Comparison of ENCODE assay signal across 25 mouse cellular contexts in the genomic region with DNA sequence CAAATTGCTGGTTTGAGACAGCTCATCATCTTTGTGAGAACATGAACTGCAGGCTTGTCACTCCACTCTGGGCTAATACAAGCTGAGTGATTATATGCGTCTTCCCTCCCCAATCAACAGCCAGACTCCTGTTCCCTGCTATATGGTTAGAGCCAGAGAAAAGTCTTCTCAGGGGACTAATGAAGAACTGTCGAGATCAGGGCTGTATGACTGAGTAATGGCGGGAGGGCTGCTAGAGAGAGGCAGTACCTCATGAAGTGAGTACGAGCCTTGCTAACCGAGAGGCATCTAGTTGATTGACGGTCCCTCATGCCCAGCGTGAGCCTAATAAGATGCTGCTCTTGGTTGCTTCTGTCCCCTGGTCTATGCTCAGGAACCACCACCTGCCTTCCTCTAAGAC. TPM values are rescaled to one million over a fixed set of nuclear protein-coding genes. Genes with fewer than 3 reads are reported as not detected.
DNase-seq lines count a peak whose midpoint lies in the region; ATAC-seq and TF ChIP-seq lines count a peak whose summit lies in the region.
"Had no signal": no experiment of that assay in that cellular context is flagged by ENCODE, and none has a peak within 500 bp of the region (broad histone marks: within the 10 kb centered on the region; RNA-seq: fewer than 3 reads in every experiment).

No protein-coding gene starts in this region.

- peaks cover 5% of the 10 kb centered on the region; the same call in 1 of the 2 replicates for H3K4me1 ChIP-seq in forebrain, embryonic 14.5 days (ENCODE audit: control insufficient read depth, insufficient read depth, low read length)
- H3K4me1 ChIP-seq in forebrain, embryonic 12.5 days: no peaks in the 10 kb centered on the region
- no peaks in the 10 kb centered on the region for H3K4me1 ChIP-seq in hindbrain, embryonic 14.5 days (replicated peaks; ENCODE audit: control insufficient read depth, insufficient read depth, low read length)
- no peaks in the 10 kb centered on the region for H3K4me1 ChIP-seq in hindbrain, embryonic 10.5 days (replicated peaks)
- no peaks in the 10 kb centered on the region for H3K4me1 ChIP-seq in forebrain, postnatal 0 days (ENCODE audit: insufficient read depth)
- H3K4me1 ChIP-seq: embryonic facial prominence, embryonic 13.5 days had no signal

- 70% methylated on average over 7 of the region's 7 CpGs for WGBS in forebrain, embryonic 14.5 days
- 70% methylated on average over 7 of the region's 7 CpGs for WGBS in forebrain, embryonic 12.5 days
- WGBS in hindbrain, embryonic 14.5 days: 45% methylated on average over 7 of the region's 7 CpGs
- 68% methylated on average over 7 of the region's 7 CpGs for WGBS in hindbrain, embryonic 10.5 days
- WGBS in forebrain, postnatal 0 days: 55% methylated on average over 7 of the region's 7 CpGs

- TF ChIP-seq CTCF in forebrain, postnatal 0 days (IDR thresholded peaks at IDR 0.05; ENCODE audit: low read depth): no peak

- H3K9me3 ChIP-seq in forebrain, embryonic 14.5 days (replicated peaks; ENCODE audit: control insufficient read depth, low read length): no peaks in the 10 kb centered on the region
- no peaks in the 10 kb centered on the region for H3K9me3 ChIP-seq in forebrain, embryonic 12.5 days
- H3K9me3 ChIP-seq in hindbrain, embryonic 14.5 days (ENCODE audit: control insufficient read depth, low read length): no peaks in the 10 kb centered on the region
- no peaks in the 10 kb centered on the region for H3K9me3 ChIP-seq in hindbrain, embryonic 10.5 days
- H3K9me3 ChIP-seq in forebrain, postnatal 0 days (ENCODE audit: low read length): no peaks in the 10 kb centered on the region
- H3K9me3 ChIP-seq: embryonic facial prominence, embryonic 13.5 days; heart, embryonic 10.5 days had no signal

- H3K27me3 ChIP-seq in forebrain, embryonic 14.5 days (replicated peaks; ENCODE audit: control insufficient read depth, insufficient read depth, low read length): no peaks in the 10 kb centered on the region
- H3K27me3 ChIP-seq in forebrain, embryonic 12.5 days: no peaks in the 10 kb centered on the region
- H3K27me3 ChIP-seq in hindbrain, embryonic 14.5 days (ENCODE audit: control insufficient read depth, insufficient read depth, low read length): no peaks in the 10 kb centered on the region
- no peaks in the 10 kb centered on the region for H3K27me3 ChIP-seq in hindbrain, embryonic 10.5 days (ENCODE audit: insufficient read depth, poor library complexity, severe bottlenecking)
- H3K27me3 ChIP-seq in forebrain, postnatal 0 days (ENCODE audit: insufficient read depth, low read length): no peaks in the 10 kb centered on the region
- H3K27me3 ChIP-seq: embryonic facial prominence, embryonic 13.5 days had no signal

- H3K27ac ChIP-seq in forebrain, embryonic 14.5 days (ENCODE audit: low read depth, low read length): no peak overlapping the region
- H3K27ac ChIP-seq in forebrain, embryonic 12.5 days: no peak overlapping the region
- no peak overlapping the region for H3K27ac ChIP-seq in hindbrain, embryonic 14.5 days
- H3K27ac ChIP-seq in hindbrain, embryonic 10.5 days: no peak overlapping the region
- H3K27ac ChIP-seq in forebrain, postnatal 0 days (ENCODE audit: low read depth, low read length): 0 out of 2 replicates have a peak overlapping the region, but pooled peaks have one; percentile 50
- H3K27ac ChIP-seq: embryonic facial prominence, embryonic 13.5 days; heart, embryonic 10.5 days had no signal

- ATAC-seq in forebrain, embryonic 14.5 days: peak; percentile 32; the same call in 1 of the 2 replicates
- ATAC-seq in forebrain, embryonic 12.5 days (ENCODE audit: low FRiP score): no peak; the same call in 1 of the 2 replicates
- ATAC-seq in hindbrain, embryonic 14.5 days (ENCODE audit: low FRiP score): peak; percentile 27; the same call in 1 of the 2 replicates
- peak; percentile 93 for ATAC-seq in forebrain, postnatal 0 days

- H3K36me3 ChIP-seq in forebrain, embryonic 14.5 days (ENCODE audit: control insufficient read depth, insufficient read depth, low read length): no peaks in the 10 kb centered on the region
- H3K36me3 ChIP-seq in forebrain, embryonic 12.5 days (replicated peaks): no peaks in the 10 kb centered on the region
- H3K36me3 ChIP-seq in hindbrain, embryonic 14.5 days (replicated peaks; ENCODE audit: control insufficient read depth, insufficient read depth): no peaks in the 10 kb centered on the region
- no peaks in the 10 kb centered on the region for H3K36me3 ChIP-seq in hindbrain, embryonic 10.5 days
- H3K36me3 ChIP-seq in forebrain, postnatal 0 days (ENCODE audit: insufficient read depth): no peaks in the 10 kb centered on the region
- H3K36me3 ChIP-seq: embryonic facial prominence, embryonic 13.5 days; heart, embryonic 10.5 days had no signal

- H3K4me3 ChIP-seq in forebrain, embryonic 14.5 days (ENCODE audit: low read depth, low read length): no peak overlapping the region
- no peak overlapping the region for H3K4me3 ChIP-seq in forebrain, embryonic 12.5 days (replicated peaks)
- no peak overlapping the region for H3K4me3 ChIP-seq in hindbrain, embryonic 14.5 days (replicated peaks; ENCODE audit: low read length)
- H3K4me3 ChIP-seq in hindbrain, embryonic 10.5 days: no peak overlapping the region
- no peak overlapping the region for H3K4me3 ChIP-seq in forebrain, postnatal 0 days (ENCODE audit: low read depth, low read length)
- H3K4me3 ChIP-seq: embryonic facial prominence, embryonic 13.5 days; heart, embryonic 10.5 days had no signal

- DNase-seq in forebrain, embryonic 14.5 days (ENCODE audit: low spot score): peak; percentile 37
- no peak for DNase-seq in hindbrain, embryonic 14.5 days (ENCODE audit: low spot score)
- DNase-seq in hindbrain, embryonic 10.5 days (ENCODE audit: low spot score): no peak
- DNase-seq in brain, adult 2 months (ENCODE audit: low read depth, low spot score): peak; percentile 7
- DNase-seq in forebrain, postnatal 0 days: no peak
- no peak for DNase-seq in thymus, postnatal 14 days
- DNase-seq: adrenal gland, postnatal 10 days; cerebellum, adult 18-20 months; cerebellum, adult 9-11 months; cerebellum, postnatal 36 days; gastrocnemius, postnatal 10 days; heart, adult 18-20 months; heart, postnatal 10 days; kidney, adult 11 months had no signal

- no peak overlapping the region for H3K9ac ChIP-seq in forebrain, embryonic 14.5 days (ENCODE audit: low read length)
- H3K9ac ChIP-seq in forebrain, embryonic 12.5 days: no peak overlapping the region
- H3K9ac ChIP-seq in hindbrain, embryonic 14.5 days: no peak overlapping the region
- H3K9ac ChIP-seq in forebrain, postnatal 0 days: no peak overlapping the region
- H3K9ac ChIP-seq: embryonic facial prominence, embryonic 13.5 days had no signal

- no peak overlapping the region for H3K4me2 ChIP-seq in forebrain, embryonic 14.5 days (ENCODE audit: low read length)
- H3K4me2 ChIP-seq in forebrain, embryonic 12.5 days: no peak overlapping the region
- H3K4me2 ChIP-seq in hindbrain, embryonic 14.5 days (replicated peaks): no peak overlapping the region
- H3K4me2 ChIP-seq in forebrain, postnatal 0 days (ENCODE audit: low read depth): no peak overlapping the region
- H3K4me2 ChIP-seq: embryonic facial prominence, embryonic 13.5 days had no signal

RNA-seq across cellular contexts. Expression of gene Erich6b, which starts 19.1 kb away (rescaled TPM):
- not detected in 2 replicates for polyA plus RNA-seq in forebrain, embryonic 14.5 days (2014; fragmentation: Nextera tagmentation; extraction: Ambion mirVana)
- polyA plus RNA-seq in forebrain, embryonic 12.5 days (2016; fragmentation: Nextera tagmentation; extraction: Ambion mirVana): not detected in 2 replicates
- polyA plus RNA-seq in hindbrain, embryonic 14.5 days (2014; fragmentation: Nextera tagmentation; extraction: Ambion mirVana): not detected in 2 replicates
- not detected in 2 replicates for polyA plus RNA-seq in hindbrain, embryonic 10.5 days (2016; fragmentation: Nextera tagmentation; extraction: Ambion mirVana)
- not detected in 2 replicates for total RNA-seq in forebrain, postnatal 0 days (2014; rRNA removed)
- polyA plus RNA-seq in forebrain, postnatal 0 days (2015; fragmentation: Nextera tagmentation; extraction: Ambion mirVana): not detected in 2 replicates
- total RNA-seq: adrenal gland, postnatal 10 days; adrenal gland, postnatal 4 days; gastrocnemius, postnatal 10 days; gastrocnemius, postnatal 4 days; heart, adult 18-20 months; heart, postnatal 10 days; hematopoietic stem cell, adult 5-6 weeks; MEL had no signal
- polyA plus RNA-seq: C2C12; embryonic facial prominence, embryonic 13.5 days; frontal cortex, adult 2 months; heart, embryonic 10.5 days; heart, embryonic 14.5 days; intestine, embryonic 14.5 days had no signal

RNA-seq across cellular contexts. Expression of gene Spert, which starts 30.1 kb away (rescaled TPM):
- polyA plus RNA-seq in forebrain, embryonic 14.5 days (2014; fragmentation: Nextera tagmentation; extraction: Ambion mirVana): not detected in 2 replicates
- not detected in 2 replicates for polyA plus RNA-seq in forebrain, embryonic 12.5 days (2016; fragmentation: Nextera tagmentation; extraction: Ambion mirVana)
- polyA plus RNA-seq in hindbrain, embryonic 14.5 days (2014; fragmentation: Nextera tagmentation; extraction: Ambion mirVana): not detected in 2 replicates
- not detected in 2 replicates for polyA plus RNA-seq in hindbrain, embryonic 10.5 days (2016; fragmentation: Nextera tagmentation; extraction: Ambion mirVana)
- not detected in 2 replicates for total RNA-seq in forebrain, postnatal 0 days (2014; rRNA removed)
- not detected in 2 replicates for polyA plus RNA-seq in forebrain, postnatal 0 days (2015; fragmentation: Nextera tagmentation; extraction: Ambion mirVana)
- total RNA-seq: adrenal gland, postnatal 10 days; adrenal gland, postnatal 4 days; gastrocnemius, postnatal 10 days; gastrocnemius, postnatal 4 days; heart, adult 18-20 months; heart, postnatal 10 days; hematopoietic stem cell, adult 5-6 weeks; MEL had no signal
- polyA plus RNA-seq: C2C12; embryonic facial prominence, embryonic 13.5 days; frontal cortex, adult 2 months; heart, embryonic 10.5 days; heart, embryonic 14.5 days; intestine, embryonic 14.5 days had no signal

Comparison
In these comparisons a context has a peak if more than half of its experiments do, and no peak if none do; other contexts are left out.
1. DNase-seq: peak in forebrain, embryonic 14.5 days (single experiment) and brain, adult 2 months (single experiment); none in hindbrain, embryonic 14.5 days (single experiment), hindbrain, embryonic 10.5 days (single experiment), forebrain, postnatal 0 days (single experiment) and thymus, postnatal 14 days (single experiment).